Mouse (Mus musculus) myocyte (in vitro differentiated cells): ENCODE data around the gene Gm17482. TPM values are rescaled to one million over a fixed set of nuclear protein-coding genes. Genes with fewer than 3 reads are reported as not detected.
A peak's percentile ranks its signal among the peaks of the same experiment; 100 is the strongest.

Experiments
- H3K27me3 ChIP-seq: one replicate; pipeline ENCODE4 v1.6.1; 2011; ENCODE audit not compliant: control insufficient read depth, insufficient read depth, insufficient read length
- H3K36me3 ChIP-seq: one replicate; pipeline ENCODE4 v1.6.1; 2011; ENCODE audit not compliant: control insufficient read depth, insufficient read depth
- H3K4me2 ChIP-seq: one replicate; pipeline ENCODE4 v1.6.1; 2011; ENCODE audit warnings: low read depth, control low read depth
- H3K4me3 ChIP-seq: one replicate; pipeline ENCODE4 v1.5.1; 2011; ENCODE audit warnings: mild to moderate bottlenecking, control low read depth, moderate library complexity
- H3K79me2 ChIP-seq: one replicate; pipeline ENCODE4 v1.6.1; 2011; ENCODE audit not compliant: control insufficient read depth, insufficient read depth
- H3ac ChIP-seq: one replicate; pipeline ENCODE4 v1.6.1; 2011; ENCODE audit not compliant: control insufficient read depth, insufficient read length
- CEBPB ChIP-seq: IDR thresholded peaks from 2 replicates; pipeline ENCODE4 v1.6.1; 2011; ENCODE audit warnings: mild to moderate bottlenecking, moderate library complexity; ENCODE audit not compliant: poor library complexity, insufficient read depth, severe bottlenecking
- E2F4 ChIP-seq: IDR thresholded peaks from one replicate; pipeline ENCODE4 v1.6.1; 2011; ENCODE audit warnings: mild to moderate bottlenecking, control low read depth, moderate library complexity; ENCODE audit not compliant: insufficient read depth
- MAX ChIP-seq: IDR thresholded peaks from one replicate; pipeline ENCODE4 v1.6.1; 2011; ENCODE audit warnings: low read depth, mild to moderate bottlenecking, control low read depth
- MYOD1 ChIP-seq, 3 experiments: IDR thresholded peaks; one replicate each; pipeline ENCODE4 v1.6.1; 2011; ENCODE audit warnings: control low read depth in 2 of 3, low read depth in 2 of 3, mild to moderate bottlenecking in 2 of 3, moderate library complexity in 1 of 3; ENCODE audit not compliant: insufficient read length in 2 of 3, control insufficient read depth in 1 of 3
- MYOG ChIP-seq, 3 experiments: IDR thresholded peaks; one replicate each; pipeline ENCODE4 v1.6.1; 2011; ENCODE audit warnings: control low read depth in 2 of 3, low read depth in 2 of 3, mild to moderate bottlenecking in 2 of 3; ENCODE audit not compliant: insufficient read length in 2 of 3, control insufficient read depth in 1 of 3, insufficient read depth in 1 of 3
- POLR2A ChIP-seq: IDR thresholded peaks from one replicate; pipeline ENCODE4 v1.6.1; 2011; ENCODE audit warnings: low read depth, mild to moderate bottlenecking, control low read depth, moderate library complexity; ENCODE audit not compliant: insufficient read length
- POLR2AphosphoS2 ChIP-seq: IDR thresholded peaks from one replicate; pipeline ENCODE4 v1.6.1; 2011; ENCODE audit warnings: low read depth, control low read depth; ENCODE audit not compliant: insufficient read length
- REST ChIP-seq: IDR thresholded peaks from one replicate; pipeline ENCODE4 v1.6.1; 2011; ENCODE audit warnings: mild to moderate bottlenecking, control low read depth, moderate library complexity; ENCODE audit not compliant: insufficient read depth, insufficient read length
- SRF ChIP-seq: IDR thresholded peaks from one replicate; pipeline ENCODE4 v1.6.1; 2011; ENCODE audit warnings: low read depth; ENCODE audit not compliant: control insufficient read depth, insufficient read length
- TCF12 ChIP-seq: IDR thresholded peaks from one replicate; pipeline ENCODE4 v1.6.1; 2011; ENCODE audit warnings: mild to moderate bottlenecking, control low read depth; ENCODE audit not compliant: poor library complexity, insufficient read depth, severe bottlenecking
- TCF3 ChIP-seq: IDR thresholded peaks from one replicate; pipeline ENCODE4 v1.6.1; 2011; ENCODE audit warnings: low read depth, control low read depth; ENCODE audit not compliant: insufficient read length
- USF1 ChIP-seq: IDR thresholded peaks from one replicate; pipeline ENCODE4 v1.6.1; 2011; ENCODE audit warnings: low read depth, mild to moderate bottlenecking, control low read depth, moderate library complexity
- polyA plus RNA-seq: library from polyadenylated mRNA; unstranded; fragments of >200 nt; fragmentation: generic; extraction: Trizol; gene quantifications from one replicate; pipeline ENCODE4 v1.2.1, GENCODE M21; 2012; ENCODE audit warnings: missing spikeins

Gene Gm17482
- polyA plus RNA-seq, 1 experiment, result not detected

GRCm38 (mm10) chr6:115275116-115275815 lies 48.1 kb downstream of the Gm17482 start:
- H3ac ChIP-seq, result no peak overlapping the region
- TF ChIP-seq REST (no peak), E2F4 (no peak), SRF (no peak), POLR2AphosphoS2 (no peak), TCF12 (no peak), MYOD1 (IDR thresholded peaks at IDR 0.05; ENCODE audit: control insufficient read depth in 1 of 3, insufficient read length in 2 of 3, low read depth in 2 of 3) (no peak), MAX (no peak), USF1 (no peak), POLR2A (no peak), CEBPB (no peak), TCF3 (no peak), MYOG (IDR thresholded peaks at IDR 0.05; ENCODE audit: control insufficient read depth in 1 of 3, insufficient read depth in 1 of 3, insufficient read length in 2 of 3, low read depth in 2 of 3) (no peak)
- no peak overlapping the region for H3K4me3 ChIP-seq
- no peaks in the 10 kb centered on the region for H3K36me3 ChIP-seq
- H3K27me3 ChIP-seq, result no peaks in the 10 kb centered on the region
- H3K4me2 ChIP-seq, result no peak overlapping the region
- no peaks in the 10 kb centered on the region for H3K79me2 ChIP-seq

DNA sequence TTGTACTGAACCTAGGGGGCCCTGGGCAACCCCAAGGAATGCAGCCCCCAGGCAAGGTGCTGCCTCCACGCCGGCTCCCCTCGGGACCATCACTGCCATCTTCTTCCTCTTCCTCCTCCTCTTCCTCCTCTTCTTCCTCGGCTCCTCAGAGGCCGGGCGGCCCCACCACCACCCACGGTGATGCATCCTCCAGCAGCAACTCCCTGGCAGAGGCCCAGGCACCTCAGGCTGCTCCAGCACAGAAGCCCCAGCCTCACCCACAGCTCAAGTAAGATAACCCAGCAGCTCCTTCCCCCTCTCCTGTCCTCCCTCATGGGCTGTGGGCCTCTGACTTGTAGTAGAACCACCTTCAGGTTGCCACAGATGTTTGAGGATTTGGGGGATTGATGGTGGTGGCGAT lies 50.9 kb downstream of the Gm17482 start:
- no peak overlapping the region for H3ac ChIP-seq
- TF ChIP-seq E2F4 (no peak), USF1 (no peak), POLR2A (no peak), TCF3 (no peak), MYOG (IDR thresholded peaks at IDR 0.05; ENCODE audit: control insufficient read depth in 1 of 3, insufficient read depth in 1 of 3, insufficient read length in 2 of 3, low read depth in 2 of 3) (no peak), SRF (no peak), TCF12 (no peak), MAX (no peak)
- H3K4me3 ChIP-seq, result no peak overlapping the region
- no peaks in the 10 kb centered on the region for H3K36me3 ChIP-seq
- no peak overlapping the region for H3K4me2 ChIP-seq
- H3K27me3 ChIP-seq, result no peaks in the 10 kb centered on the region
- no peaks in the 10 kb centered on the region for H3K79me2 ChIP-seq

GRCm38 (mm10) chr6:115279639-115280038 lies 52.5 kb downstream of the Gm17482 start:
- no peak overlapping the region for H3K4me3 ChIP-seq
- H3K36me3 ChIP-seq, result no peaks in the 10 kb centered on the region
- no peak overlapping the region for H3K4me2 ChIP-seq
- H3K79me2 ChIP-seq, result no peaks in the 10 kb centered on the region
- H3ac ChIP-seq, result no peak overlapping the region
- H3K27me3 ChIP-seq, result no peaks in the 10 kb centered on the region
- TF ChIP-seq POLR2A (no peak), MAX (no peak), POLR2AphosphoS2 (no peak), TCF12 (no peak), SRF (no peak), CEBPB (no peak), MYOD1 (IDR thresholded peaks at IDR 0.05; ENCODE audit: control insufficient read depth in 1 of 3, insufficient read length in 2 of 3, low read depth in 2 of 3) (no peak)

DNA sequence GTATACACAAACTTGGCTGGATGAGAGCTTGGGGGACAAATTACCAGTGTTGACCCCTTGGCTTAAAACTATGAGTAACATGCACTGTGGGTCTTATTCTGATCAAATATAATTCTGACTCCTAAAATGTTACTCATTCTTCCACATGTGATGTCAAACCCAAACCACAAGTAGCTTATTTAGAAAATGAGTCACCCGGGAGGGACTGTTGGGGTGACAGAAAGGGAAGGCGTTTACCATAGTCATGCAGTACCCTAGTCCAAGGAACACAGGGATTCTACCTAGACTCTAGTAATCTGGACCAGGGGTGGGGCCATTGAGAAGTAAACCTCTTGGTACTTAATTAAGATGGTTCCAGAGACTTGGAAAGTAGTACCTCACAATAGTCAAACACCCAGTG lies 57.0 kb downstream of the Gm17482 start:
- Histone ChIP-seq H3K79me2 (no peaks in the 10 kb centered on the region), H3K4me2 (peak overlapping the region; percentile 38), H3K27me3 (no peaks in the 10 kb centered on the region), H3K4me3 (no peak overlapping the region), H3K36me3 (no peaks in the 10 kb centered on the region), H3ac (no peak overlapping the region)
- TF ChIP-seq USF1, result peak; percentile 49
- TF ChIP-seq E2F4, result no peak

DNA sequence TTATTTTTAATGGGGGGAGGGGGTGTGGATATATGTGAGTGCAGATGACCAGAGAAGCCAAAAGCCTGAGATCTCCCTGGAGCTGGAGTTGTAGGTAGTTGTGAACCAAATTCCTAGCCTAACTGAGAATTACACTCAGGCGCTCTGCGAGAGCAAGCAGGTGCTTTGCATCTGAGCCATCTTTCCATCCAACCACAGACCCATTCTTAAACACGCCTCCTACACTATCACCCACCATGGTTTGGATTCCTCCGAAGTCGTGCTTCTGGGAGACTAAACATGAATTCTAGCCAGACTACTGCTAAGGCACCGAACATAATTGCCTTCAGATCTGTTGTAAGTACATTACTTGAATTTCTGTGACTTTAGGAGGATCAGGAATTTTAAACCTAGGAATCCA lies 59.3 kb downstream of the Gm17482 start:
- no peaks in the 10 kb centered on the region for H3K79me2 ChIP-seq
- no peaks in the 10 kb centered on the region for H3K36me3 ChIP-seq
- no peak overlapping the region for H3K4me2 ChIP-seq
- H3K27me3 ChIP-seq, result no peaks in the 10 kb centered on the region
- H3K4me3 ChIP-seq, result no peak overlapping the region
- no peak overlapping the region for H3ac ChIP-seq
- TF ChIP-seq MAX (no peak), TCF12 (no peak), SRF (no peak)
